Mouse (Mus musculus): ENCODE results near the gene Plpp3. TPM values are rescaled to one million over a fixed set of nuclear protein-coding genes. Genes with fewer than 3 reads are reported as not detected.
A peak's percentile ranks its signal among the peaks of the same experiment; 100 is the strongest.

Plpp3 gene
- polyA plus RNA-seq, 1 experiment from 2014 or later, result 60.2 TPM

DNA sequence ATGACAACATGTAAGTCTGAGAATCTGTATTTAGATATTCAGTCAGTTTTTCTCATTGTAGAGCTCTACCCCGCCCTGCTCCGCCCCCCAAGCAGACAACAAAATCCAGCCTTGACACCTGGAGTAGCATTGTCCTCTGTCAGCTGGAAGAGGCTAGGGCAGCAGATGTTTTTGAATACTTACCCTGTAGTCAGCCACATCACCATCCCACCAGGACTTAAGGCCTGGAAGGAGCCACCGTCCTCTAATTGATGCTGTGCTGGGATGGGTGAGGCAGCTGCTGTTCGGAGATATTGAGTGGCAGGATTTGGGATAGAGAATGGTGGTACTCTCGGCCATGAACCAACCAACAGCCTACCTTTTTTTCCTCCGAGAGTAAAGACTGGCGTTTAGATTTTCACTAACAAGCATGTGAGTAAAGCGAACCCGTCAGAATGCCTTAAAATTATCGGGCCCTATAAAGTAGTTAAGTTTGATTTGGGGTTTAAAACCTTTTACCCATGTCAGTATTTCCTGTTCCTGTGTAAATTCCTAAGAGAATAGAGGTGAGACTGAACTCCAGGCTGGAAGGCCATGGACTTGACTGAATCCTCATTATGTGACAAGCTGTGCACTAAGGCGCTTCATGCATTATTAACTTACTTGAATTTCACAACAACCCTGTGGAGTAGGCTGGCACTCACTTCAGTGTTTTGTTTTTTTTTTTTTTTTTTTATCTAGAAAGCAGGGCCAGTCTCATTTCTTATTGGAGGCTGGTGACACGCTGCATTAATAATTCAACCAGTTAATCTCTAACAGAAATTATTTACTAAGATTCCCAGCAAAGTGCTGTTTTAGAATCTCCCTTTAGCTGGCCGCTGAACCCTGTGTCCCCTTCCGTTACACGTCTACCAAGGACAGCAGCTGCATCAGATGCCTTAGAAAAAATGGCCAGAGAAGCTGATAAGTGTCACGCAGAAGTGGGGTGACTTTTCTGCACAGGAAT, 13.0 kb downstream of the Plpp3 start:
- Histone ChIP-seq H3K4me2 (replicated peaks; ENCODE audit: low read depth) (no peak overlapping the region), H3K27ac (replicated peaks) (no peak overlapping the region), H3K9ac (ENCODE audit: low read length) (no peak overlapping the region), H3K4me3 (ENCODE audit: low read depth, low read length) (no peak overlapping the region), H3K27me3 (ENCODE audit: control insufficient read depth, insufficient read depth, low read length) (no peaks in the 10 kb centered on the region), H3K9me3 (ENCODE audit: control insufficient read depth, low read length) (no peaks in the 10 kb centered on the region), H3K36me3 (ENCODE audit: control insufficient read depth, insufficient read depth, low read length) (peaks cover 3% of the 10 kb centered on the region; the same call in 1 of the 2 replicates), H3K4me1 (replicated peaks; ENCODE audit: control insufficient read depth, insufficient read depth) (no peaks in the 10 kb centered on the region)
- DNase-seq (ENCODE audit: low spot score) (no peak), ATAC-seq (ENCODE audit: low FRiP score, low TSS enrichment) (no peak)
- TF ChIP-seq CTCF (IDR thresholded peaks at IDR 0.05; ENCODE audit: low read depth), result no peak
- TF ChIP-seq EP300 (optimal IDR thresholded peaks at IDR 0.05), result no peak
- 73% methylated on average over 16 of the region's 16 CpGs for WGBS

- no peak for TF ChIP-seq EP300 (optimal IDR thresholded peaks at IDR 0.05)
- no peak for TF ChIP-seq CTCF (IDR thresholded peaks at IDR 0.05; ENCODE audit: low read depth)
- Histone ChIP-seq H3K4me3 (ENCODE audit: low read depth, low read length) (no peak overlapping the region), H3K4me2 (replicated peaks; ENCODE audit: low read depth) (no peak overlapping the region), H3K27me3 (ENCODE audit: control insufficient read depth, insufficient read depth, low read length) (no peaks in the 10 kb centered on the region), H3K36me3 (ENCODE audit: control insufficient read depth, insufficient read depth, low read length) (peaks cover 3% of the 10 kb centered on the region; the same call in 1 of the 2 replicates), H3K4me1 (replicated peaks; ENCODE audit: control insufficient read depth, insufficient read depth) (no peaks in the 10 kb centered on the region), H3K9ac (ENCODE audit: low read length) (no peak overlapping the region), H3K9me3 (ENCODE audit: control insufficient read depth, low read length) (no peaks in the 10 kb centered on the region), H3K27ac (replicated peaks) (no peak overlapping the region)
- DNase-seq (ENCODE audit: low spot score), result no peak
- WGBS, result 81% methylated on average over 9 of the region's 9 CpGs
- no peak for ATAC-seq (ENCODE audit: low FRiP score, low TSS enrichment)
These were observed 13.8 kb downstream of the Plpp3 start for GRCm38 (mm10) chr4:105170811-105171401.

- WGBS, result 81% methylated on average over 3 of the region's 3 CpGs
These were observed 14.3 kb downstream of the Plpp3 start for GRCm38 (mm10) chr4:105171432-105171831.

GRCm38 (mm10) chr4:105174778-105175177, 17.6 kb downstream of the Plpp3 start:
- Histone ChIP-seq H3K36me3 (ENCODE audit: control insufficient read depth, insufficient read depth, low read length) (peaks cover 3% of the 10 kb centered on the region; the same call in 1 of the 2 replicates), H3K9ac (ENCODE audit: low read length) (no peak overlapping the region), H3K9me3 (ENCODE audit: control insufficient read depth, low read length) (no peaks in the 10 kb centered on the region), H3K27ac (replicated peaks) (no peak overlapping the region), H3K4me1 (replicated peaks; ENCODE audit: control insufficient read depth, insufficient read depth) (no peaks in the 10 kb centered on the region), H3K27me3 (ENCODE audit: control insufficient read depth, insufficient read depth, low read length) (no peaks in the 10 kb centered on the region), H3K4me3 (ENCODE audit: low read depth, low read length) (no peak overlapping the region), H3K4me2 (replicated peaks; ENCODE audit: low read depth) (no peak overlapping the region)
- DNase-seq (ENCODE audit: low spot score) (no peak), ATAC-seq (ENCODE audit: low FRiP score, low TSS enrichment) (no peak)
- no peak for TF ChIP-seq EP300 (optimal IDR thresholded peaks at IDR 0.05)
- no peak for TF ChIP-seq CTCF (IDR thresholded peaks at IDR 0.05; ENCODE audit: low read depth)
- 89% methylated on average over 4 of the region's 4 CpGs for WGBS

More at GRCm38 (mm10) chr4:105171432-105171831, 14.3 kb downstream of the Plpp3 start:
- Histone ChIP-seq H3K36me3 (ENCODE audit: control insufficient read depth, insufficient read depth, low read length) (peaks cover 3% of the 10 kb centered on the region; the same call in 1 of the 2 replicates), H3K4me2 (replicated peaks; ENCODE audit: low read depth) (no peak overlapping the region), H3K4me3 (ENCODE audit: low read depth, low read length) (no peak overlapping the region), H3K9ac (ENCODE audit: low read length) (no peak overlapping the region), H3K27ac (replicated peaks) (no peak overlapping the region), H3K27me3 (ENCODE audit: control insufficient read depth, insufficient read depth, low read length) (no peaks in the 10 kb centered on the region), H3K9me3 (ENCODE audit: control insufficient read depth, low read length) (no peaks in the 10 kb centered on the region), H3K4me1 (replicated peaks; ENCODE audit: control insufficient read depth, insufficient read depth) (no peaks in the 10 kb centered on the region)
- TF ChIP-seq CTCF (IDR thresholded peaks at IDR 0.05; ENCODE audit: low read depth) (no peak), EP300 (optimal IDR thresholded peaks at IDR 0.05) (no peak)
- DNase-seq (ENCODE audit: low spot score) (no peak), ATAC-seq (ENCODE audit: low FRiP score, low TSS enrichment) (no peak)

DNA sequence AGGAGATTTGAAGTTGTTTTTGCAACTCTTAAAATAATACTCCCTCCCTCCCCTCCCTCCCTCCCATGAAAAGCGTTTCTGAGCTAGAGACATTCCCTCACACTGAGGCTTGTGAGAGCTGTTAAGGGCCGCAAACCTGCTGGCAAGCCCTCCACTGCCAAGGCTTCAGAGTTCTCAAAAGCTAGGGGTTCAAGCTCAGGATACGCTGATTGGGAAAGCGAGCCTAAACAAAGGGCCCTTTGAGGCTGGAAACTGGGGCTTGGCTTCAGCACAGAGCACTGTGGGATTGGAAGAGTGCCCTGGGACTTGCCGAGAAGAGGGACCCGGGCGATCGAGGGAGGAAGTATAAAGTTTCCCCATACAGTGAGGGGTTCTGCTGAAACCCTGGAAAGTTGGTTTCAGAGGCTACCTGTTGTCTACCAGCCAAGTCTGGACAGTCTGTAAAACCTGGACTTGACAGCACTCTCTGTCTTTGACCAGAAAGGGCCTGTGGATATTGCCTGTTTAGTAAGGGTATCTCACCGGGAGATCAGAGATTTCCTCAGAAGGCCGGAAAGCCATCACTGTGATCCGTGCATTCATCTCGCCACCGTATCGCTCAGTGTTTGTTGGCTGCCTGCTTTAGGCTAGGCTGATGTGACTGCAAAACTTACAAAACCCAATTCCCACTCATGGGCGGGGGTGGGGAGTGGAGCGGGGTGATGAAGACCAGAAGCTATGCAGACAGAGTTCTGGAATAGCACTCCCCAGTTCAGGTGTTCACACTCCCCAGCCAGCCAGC, 18.3 kb downstream of the Plpp3 start:
- ATAC-seq (ENCODE audit: low FRiP score, low TSS enrichment) (0 out of 2 replicates have a peak, but pooled peaks have one; percentile 18), DNase-seq (ENCODE audit: low spot score) (no peak)
- H3K9ac ChIP-seq (ENCODE audit: low read length), result no peak overlapping the region
- H3K36me3 ChIP-seq (ENCODE audit: control insufficient read depth, insufficient read depth, low read length), result peaks cover 3% of the 10 kb centered on the region; the same call in 1 of the 2 replicates
- no peak overlapping the region for H3K27ac ChIP-seq (replicated peaks)
- no peaks in the 10 kb centered on the region for H3K9me3 ChIP-seq (ENCODE audit: control insufficient read depth, low read length)
- no peaks in the 10 kb centered on the region for H3K27me3 ChIP-seq (ENCODE audit: control insufficient read depth, insufficient read depth, low read length)
- no peaks in the 10 kb centered on the region for H3K4me1 ChIP-seq (replicated peaks; ENCODE audit: control insufficient read depth, insufficient read depth)
- TF ChIP-seq CTCF (IDR thresholded peaks at IDR 0.05; ENCODE audit: low read depth) (no peak), EP300 (optimal IDR thresholded peaks at IDR 0.05) (no peak)
- H3K4me3 ChIP-seq (ENCODE audit: low read depth, low read length), result no peak overlapping the region
- 68% methylated on average over 16 of the region's 16 CpGs for WGBS
- no peak overlapping the region for H3K4me2 ChIP-seq (replicated peaks; ENCODE audit: low read depth)
